In genomic region chr7:141169866-141170265, GRCm38 (mm10) we compare ENCODE assay signal across 17 mouse cellular contexts. TPM values are rescaled to one million over a fixed set of nuclear protein-coding genes. Genes with fewer than 3 reads are reported as not detected.
DNase-seq lines count a peak whose midpoint lies in the region; ATAC-seq and TF ChIP-seq lines count a peak whose summit lies in the region.
"Had no signal": no experiment of that assay in that cellular context is flagged by ENCODE, and none has a peak within 500 bp of the region (broad histone marks: within the 10 kb centered on the region; RNA-seq: fewer than 3 reads in every experiment).

No protein-coding gene starts in this region.

- H3K27ac ChIP-seq in liver, adult 2 months (replicated peaks; ENCODE audit: insufficient read depth, low read depth, low read length) = peak overlapping the region; percentile 38; the same call in 1 of the 2 replicates
- no peak overlapping the region for H3K27ac ChIP-seq in forebrain, embryonic 11.5 days (ENCODE audit: low read depth, low read length)
- H3K27ac ChIP-seq: hindbrain, postnatal 0 days; midbrain, embryonic 12.5 days had no signal

- no peak overlapping the region for H3K9ac ChIP-seq in liver, adult 2 months (ENCODE audit: low read depth, low read length)
- H3K9ac ChIP-seq in forebrain, embryonic 11.5 days (ENCODE audit: low read length) = no peak overlapping the region
- H3K9ac ChIP-seq: limb, embryonic 12.5 days; midbrain, embryonic 12.5 days had no signal

- H3K27me3 ChIP-seq in liver, adult 2 months (ENCODE audit: control insufficient read depth, insufficient read depth, low read length) = no peaks in the 10 kb centered on the region
- no peaks in the 10 kb centered on the region for H3K27me3 ChIP-seq in forebrain, embryonic 11.5 days (ENCODE audit: control insufficient read depth, insufficient read depth, low read length)
- H3K27me3 ChIP-seq: CH12.LX; limb, embryonic 12.5 days; midbrain, embryonic 12.5 days had no signal

- H3K9me3 ChIP-seq in forebrain, embryonic 11.5 days (ENCODE audit: control insufficient read depth, low read length) = no peaks in the 10 kb centered on the region
- H3K9me3 ChIP-seq: limb, embryonic 12.5 days; midbrain, embryonic 12.5 days had no signal

- no peak for TF ChIP-seq CTCF in liver, adult 2 months (IDR thresholded peaks at IDR 0.05; ENCODE audit: low read depth, low read length)

- H3K36me3 ChIP-seq in liver, adult 2 months (ENCODE audit: control insufficient read depth, insufficient read depth, low read length) = peaks cover 8% of the 10 kb centered on the region
- H3K36me3 ChIP-seq in forebrain, embryonic 11.5 days (ENCODE audit: control insufficient read depth, insufficient read depth, low read length) = no peaks in the 10 kb centered on the region
- H3K36me3 ChIP-seq: midbrain, embryonic 12.5 days had no signal

- H3K4me1 ChIP-seq in liver, adult 2 months (ENCODE audit: control insufficient read depth, insufficient read depth, low read length) = peaks cover 22% of the 10 kb centered on the region; the same call in 1 of the 2 replicates
- peaks cover 16% of the 10 kb centered on the region; the same call in 1 of the 2 replicates for H3K4me1 ChIP-seq in forebrain, embryonic 11.5 days (replicated peaks; ENCODE audit: control insufficient read depth, insufficient read depth, low read length)

- no peak overlapping the region for H3K4me3 ChIP-seq in liver, adult 2 months (ENCODE audit: insufficient read depth, low read depth, low read length)
- H3K4me3 ChIP-seq in forebrain, embryonic 11.5 days (ENCODE audit: low read depth, low read length) = no peak overlapping the region
- H3K4me3 ChIP-seq: limb, embryonic 12.5 days; midbrain, embryonic 12.5 days had no signal

- TF ChIP-seq POLR2A in liver, adult 2 months (IDR thresholded peaks at IDR 0.05; ENCODE audit: extremely low read depth, insufficient read depth, low read length) = no peak

- H3K79me2 ChIP-seq in liver, adult 2 months (ENCODE audit: control insufficient read depth, insufficient read depth, low read length) = no peaks in the 10 kb centered on the region; the same call in 1 of the 2 replicates

- H3K4me2 ChIP-seq in forebrain, embryonic 11.5 days (ENCODE audit: low read depth, low read length, severe bottlenecking) = no peak overlapping the region
- H3K4me2 ChIP-seq: limb, embryonic 12.5 days; midbrain, embryonic 12.5 days had no signal

- DNase-seq in liver, adult 2 months (ENCODE audit: extremely low read depth, low read depth, low spot score) = peak; percentile 10
- DNase-seq in liver (no peak), adipocyte (ENCODE audit: low spot score) (peak; percentile 38)
- no peak for DNase-seq in spleen, postnatal 4 days (ENCODE audit: low spot score in 2 of 2)
- no peak for DNase-seq in forebrain, embryonic 11.5 days (ENCODE audit: low spot score)
- DNase-seq: cerebellum, adult 9-10 months; heart, postnatal 36 days; kidney, adult 9 months; kidney, postnatal 4 days; thymus, adult 2 months had no signal

- ATAC-seq in granulocyte monocyte progenitor cell, adult 5-6 weeks (replicated peaks; ENCODE audit: poor library complexity, severe bottlenecking) = peak; percentile 53
- ATAC-seq in megakaryocyte progenitor cell, adult 5-6 weeks (replicated peaks; ENCODE audit: poor library complexity) = peak; percentile 22
- no peak for ATAC-seq in forebrain, embryonic 11.5 days (replicated peaks; ENCODE audit: low FRiP score)
- ATAC-seq: forebrain, embryonic 14.5 days; hindbrain, postnatal 0 days had no signal

RNA-seq across cellular contexts. Expression of gene Rnh1, which starts 2.8 kb away (rescaled TPM):
- 106 and 108 TPM in 2 replicates for total RNA-seq in liver, adult 2 months (2014; rRNA removed)
- polyA plus RNA-seq in liver, adult 2 months (2012; rRNA removed) = 134 and 136 TPM in 2 replicates
- 79.1 and 109 TPM in 2 replicates for total RNA-seq in granulocyte monocyte progenitor cell, adult 5-6 weeks (2014; fragmentation: Nextera tagmentation)
- total RNA-seq in granulocyte monocyte progenitor cell, adult 5-6 weeks (2017) = 45.2 and 47.7 TPM in 2 replicates
- total RNA-seq in megakaryocyte progenitor cell, adult 5-6 weeks (2015) = 36.0 and 41.3 TPM in 2 replicates
- total RNA-seq in megakaryocyte progenitor cell, adult 5-6 weeks (2017) = 43.4 and 57.6 TPM in 2 replicates
- 56.7 and 65.2 TPM in 2 replicates for polyA plus RNA-seq in forebrain, embryonic 11.5 days (2014; fragmentation: Nextera tagmentation; extraction: Ambion mirVana)

RNA-seq across cellular contexts. Expression of gene Hras, which starts 23.9 kb away (rescaled TPM):
- 37.6 and 53.8 TPM in 2 replicates for total RNA-seq in liver, adult 2 months (2014; rRNA removed)
- 50.4 and 58.9 TPM in 2 replicates for polyA plus RNA-seq in liver, adult 2 months (2012; rRNA removed)
- total RNA-seq in granulocyte monocyte progenitor cell, adult 5-6 weeks (2014; fragmentation: Nextera tagmentation) = 57.4 and 69.3 TPM in 2 replicates
- 24.9 and 28.8 TPM in 2 replicates for total RNA-seq in granulocyte monocyte progenitor cell, adult 5-6 weeks (2017)
- total RNA-seq in megakaryocyte progenitor cell, adult 5-6 weeks (2015) = 30.5 and 40.6 TPM in 2 replicates
- total RNA-seq in megakaryocyte progenitor cell, adult 5-6 weeks (2017) = 19.9 and 23.7 TPM in 2 replicates
- polyA plus RNA-seq in forebrain, embryonic 11.5 days (2014; fragmentation: Nextera tagmentation; extraction: Ambion mirVana) = 87.5 and 116 TPM in 2 replicates

RNA-seq across cellular contexts. Expression of gene Lrrc56, which starts 24.1 kb away (rescaled TPM):
- total RNA-seq in liver, adult 2 months (2014; rRNA removed) = 1.8 and 2.1 TPM in 2 replicates
- 4.4 and 4.8 TPM in 2 replicates for polyA plus RNA-seq in liver, adult 2 months (2012; rRNA removed)
- total RNA-seq in granulocyte monocyte progenitor cell, adult 5-6 weeks (2014; fragmentation: Nextera tagmentation) = 1.4 and 2.4 TPM in 2 replicates
- 0.52 and 0.62 TPM in 2 replicates for total RNA-seq in granulocyte monocyte progenitor cell, adult 5-6 weeks (2017)
- 0.39 and 0.84 TPM in 2 replicates for total RNA-seq in megakaryocyte progenitor cell, adult 5-6 weeks (2015)
- total RNA-seq in megakaryocyte progenitor cell, adult 5-6 weeks (2017) = 0.50 and 3.4 TPM in 2 replicates
- polyA plus RNA-seq in forebrain, embryonic 11.5 days (2014; fragmentation: Nextera tagmentation; extraction: Ambion mirVana) = 14.0 and 16.1 TPM in 2 replicates

RNA-seq across cellular contexts. Expression of gene Lmntd2, which starts 44.0 kb away (rescaled TPM):
- 0.47 and 0.83 TPM in 2 replicates for total RNA-seq in liver, adult 2 months (2014; rRNA removed)
- 1.4 and 2.2 TPM in 2 replicates for polyA plus RNA-seq in liver, adult 2 months (2012; rRNA removed)
- 2.2 TPM in 1 of 2 replicates, not detected in the other for total RNA-seq in granulocyte monocyte progenitor cell, adult 5-6 weeks (2014; fragmentation: Nextera tagmentation)
- total RNA-seq in granulocyte monocyte progenitor cell, adult 5-6 weeks (2017) = 0.34 TPM in 1 of 2 replicates, not detected in the other
- 0.20 and 0.89 TPM in 2 replicates for total RNA-seq in megakaryocyte progenitor cell, adult 5-6 weeks (2015)
- total RNA-seq in megakaryocyte progenitor cell, adult 5-6 weeks (2017) = 0.10 TPM in 1 of 2 replicates, not detected in the other
- 3.3 TPM in 2 replicates for polyA plus RNA-seq in forebrain, embryonic 11.5 days (2014; fragmentation: Nextera tagmentation; extraction: Ambion mirVana)
- total RNA-seq: heart, postnatal 36 days; hindbrain, postnatal 0 days had no signal

RNA-seq across cellular contexts. Expression of gene Rassf7, which starts 45.8 kb away (rescaled TPM):
- 21.6 and 22.5 TPM in 2 replicates for total RNA-seq in liver, adult 2 months (2014; rRNA removed)
- 49.1 and 53.3 TPM in 2 replicates for polyA plus RNA-seq in liver, adult 2 months (2012; rRNA removed)
- 3.1 and 4.5 TPM in 2 replicates for total RNA-seq in granulocyte monocyte progenitor cell, adult 5-6 weeks (2014; fragmentation: Nextera tagmentation)
- total RNA-seq in granulocyte monocyte progenitor cell, adult 5-6 weeks (2017) = 2.0 and 4.5 TPM in 2 replicates
- total RNA-seq in megakaryocyte progenitor cell, adult 5-6 weeks (2015) = 3.2 and 4.3 TPM in 2 replicates
- total RNA-seq in megakaryocyte progenitor cell, adult 5-6 weeks (2017) = 2.2 and 6.6 TPM in 2 replicates
- polyA plus RNA-seq in forebrain, embryonic 11.5 days (2014; fragmentation: Nextera tagmentation; extraction: Ambion mirVana) = 47.4 and 49.3 TPM in 2 replicates

Comparison
In these comparisons a context has a peak if more than half of its experiments do, and no peak if none do; other contexts are left out.
1. DNase-seq: peak in liver, adult 2 months (single experiment) and adipocyte (single experiment); none in liver (single experiment), spleen, postnatal 4 days (0 of 2) and forebrain, embryonic 11.5 days (single experiment).